10 mouse cellular contexts compared by ENCODE assay signal in the genomic region with DNA sequence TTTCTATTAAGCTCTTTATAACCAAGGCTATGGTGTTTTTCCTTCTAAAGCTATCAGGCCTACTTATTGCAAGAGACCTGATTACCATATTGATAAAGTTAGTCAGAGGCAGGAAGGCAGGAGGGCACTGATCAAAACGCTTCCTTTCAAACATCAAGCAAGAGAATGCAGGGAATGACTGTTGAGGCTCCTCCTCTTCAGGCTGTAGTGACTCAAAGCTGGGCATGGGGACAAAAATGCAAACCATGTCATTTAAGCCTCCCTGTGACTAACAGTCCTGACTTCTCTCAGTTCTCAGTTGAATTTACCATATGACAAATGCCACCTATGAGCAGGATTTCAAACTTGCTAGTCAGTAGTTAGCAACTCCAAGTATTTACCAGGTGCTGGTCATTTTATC. TPM values are rescaled to one million over a fixed set of nuclear protein-coding genes. Genes with fewer than 3 reads are reported as not detected.
DNase-seq lines count a peak whose midpoint lies in the region; ATAC-seq and TF ChIP-seq lines count a peak whose summit lies in the region.
"Had no signal": no experiment of that assay in that cellular context is flagged by ENCODE, and none has a peak within 500 bp of the region (broad histone marks: within the 10 kb centered on the region; RNA-seq: fewer than 3 reads in every experiment).

No protein-coding gene starts in this region.

- TF ChIP-seq CTCF in lung, embryonic 14.5 days (IDR thresholded peaks at IDR 0.05; ENCODE audit: low read depth) = no peak

- no peaks in the 10 kb centered on the region for H3K27me3 ChIP-seq in lung, embryonic 14.5 days (ENCODE audit: insufficient read depth, low read length)
- no peaks in the 10 kb centered on the region for H3K27me3 ChIP-seq in forebrain, embryonic 11.5 days (ENCODE audit: control insufficient read depth, insufficient read depth, low read length)
- H3K27me3 ChIP-seq in hindbrain, embryonic 12.5 days = no peaks in the 10 kb centered on the region
- H3K27me3 ChIP-seq: midbrain, embryonic 13.5 days had no signal

- no peak overlapping the region for H3K9ac ChIP-seq in lung, embryonic 14.5 days
- no peak overlapping the region for H3K9ac ChIP-seq in forebrain, embryonic 11.5 days (ENCODE audit: low read length)
- H3K9ac ChIP-seq in hindbrain, embryonic 12.5 days = no peak overlapping the region
- H3K9ac ChIP-seq: midbrain, embryonic 13.5 days had no signal

- peak; percentile 28 to 46 for DNase-seq in layer of hippocampus, adult 18-20 months (ENCODE audit: low spot score in 2 of 2)
- DNase-seq in layer of hippocampus, postnatal 25 days (ENCODE audit: extremely low spot score in 1 of 2, low spot score in 1 of 2) = no peak
- DNase-seq in adrenal gland, adult 18-20 months (ENCODE audit: low spot score in 2 of 2) = peak; percentile 21 to 26
- peak; percentile 59 for DNase-seq in fibroblast of lung, adult 2 months (ENCODE audit: low read depth)
- peak; percentile 63 for DNase-seq in lung, embryonic 14.5 days
- DNase-seq in forebrain, embryonic 11.5 days (ENCODE audit: low spot score) = no peak
- no peak for DNase-seq in ovary, postnatal 36 days (ENCODE audit: low spot score)
- DNase-seq: thymus, postnatal 14 days had no signal

- no peak overlapping the region for H3K27ac ChIP-seq in lung, embryonic 14.5 days (ENCODE audit: low read depth)
- no peak overlapping the region for H3K27ac ChIP-seq in forebrain, embryonic 11.5 days (ENCODE audit: low read depth, low read length)
- no peak overlapping the region for H3K27ac ChIP-seq in hindbrain, embryonic 12.5 days
- H3K27ac ChIP-seq: midbrain, embryonic 13.5 days had no signal

- 17% methylated on average over 1 of the region's 1 CpGs for WGBS in lung, embryonic 14.5 days
- WGBS in forebrain, embryonic 11.5 days = 37% methylated on average over 1 of the region's 1 CpGs
- 25% methylated on average over 1 of the region's 1 CpGs for WGBS in hindbrain, embryonic 12.5 days

- H3K9me3 ChIP-seq in lung, embryonic 14.5 days (ENCODE audit: low read depth, low read length) = no peaks in the 10 kb centered on the region
- no peaks in the 10 kb centered on the region for H3K9me3 ChIP-seq in forebrain, embryonic 11.5 days (ENCODE audit: control insufficient read depth, low read length)
- no peaks in the 10 kb centered on the region for H3K9me3 ChIP-seq in hindbrain, embryonic 12.5 days (replicated peaks)
- H3K9me3 ChIP-seq: midbrain, embryonic 13.5 days had no signal

- H3K4me1 ChIP-seq in lung, embryonic 14.5 days (ENCODE audit: insufficient read depth) = no peaks in the 10 kb centered on the region
- no peaks in the 10 kb centered on the region for H3K4me1 ChIP-seq in forebrain, embryonic 11.5 days (replicated peaks; ENCODE audit: control insufficient read depth, insufficient read depth, low read length)
- H3K4me1 ChIP-seq in hindbrain, embryonic 12.5 days = no peaks in the 10 kb centered on the region
- H3K4me1 ChIP-seq: midbrain, embryonic 13.5 days had no signal

- H3K4me3 ChIP-seq in lung, embryonic 14.5 days (ENCODE audit: low read depth, low read length) = no peak overlapping the region
- H3K4me3 ChIP-seq in forebrain, embryonic 11.5 days (ENCODE audit: low read depth, low read length) = no peak overlapping the region
- no peak overlapping the region for H3K4me3 ChIP-seq in hindbrain, embryonic 12.5 days
- H3K4me3 ChIP-seq: midbrain, embryonic 13.5 days had no signal

- ATAC-seq in lung, embryonic 14.5 days (ENCODE audit: insufficient read depth) = no peak
- no peak for ATAC-seq in forebrain, embryonic 11.5 days (replicated peaks; ENCODE audit: low FRiP score)
- no peak for ATAC-seq in hindbrain, embryonic 12.5 days (ENCODE audit: low FRiP score)
- ATAC-seq: midbrain, embryonic 13.5 days had no signal

- no peak overlapping the region for H3K4me2 ChIP-seq in lung, embryonic 14.5 days
- H3K4me2 ChIP-seq in forebrain, embryonic 11.5 days (ENCODE audit: low read depth, low read length, severe bottlenecking) = no peak overlapping the region
- no peak overlapping the region for H3K4me2 ChIP-seq in hindbrain, embryonic 12.5 days (replicated peaks)
- H3K4me2 ChIP-seq: midbrain, embryonic 13.5 days had no signal

- no peaks in the 10 kb centered on the region for H3K36me3 ChIP-seq in lung, embryonic 14.5 days (ENCODE audit: insufficient read depth)
- no peaks in the 10 kb centered on the region for H3K36me3 ChIP-seq in forebrain, embryonic 11.5 days (ENCODE audit: control insufficient read depth, insufficient read depth, low read length)
- H3K36me3 ChIP-seq in hindbrain, embryonic 12.5 days = no peaks in the 10 kb centered on the region
- H3K36me3 ChIP-seq: midbrain, embryonic 13.5 days had no signal

RNA-seq across cellular contexts. Expression of gene Otud1, which starts 10.6 kb away (rescaled TPM):
- 10 to 100 TPM; 13.8 to 14.4 TPM for total RNA-seq in layer of hippocampus, adult 18-20 months (2021)
- 10 to 100 TPM; 12.3 TPM for total RNA-seq in layer of hippocampus, postnatal 25 days (2021)
- 1 to 10 TPM; 7.3 to 9.7 TPM for total RNA-seq in adrenal gland, adult 18-20 months (2021)
- polyA plus RNA-seq in lung, embryonic 14.5 days (2014; fragmentation: Nextera tagmentation; extraction: Ambion mirVana) = 8.9 and 9.5 TPM in 2 replicates
- polyA plus RNA-seq in forebrain, embryonic 11.5 days (2014; fragmentation: Nextera tagmentation; extraction: Ambion mirVana) = 0.80 and 1.00 TPM in 2 replicates
- polyA plus RNA-seq in hindbrain, embryonic 12.5 days (2016; fragmentation: Nextera tagmentation; extraction: Ambion mirVana) = 1.8 and 2.1 TPM in 2 replicates

Comparison
In these comparisons a context has a peak if more than half of its experiments do, and no peak if none do; other contexts are left out.
1. DNase-seq: peak in layer of hippocampus, adult 18-20 months (2 of 2), adrenal gland, adult 18-20 months (2 of 2), fibroblast of lung, adult 2 months (single experiment) and lung, embryonic 14.5 days (single experiment); none in layer of hippocampus, postnatal 25 days (0 of 2), forebrain, embryonic 11.5 days (single experiment) and ovary, postnatal 36 days (single experiment).